Mouse (Mus musculus) right cerebral cortex, postnatal 36 days (tissue): ENCODE measurements at regions not wholly inside any gene's neighbourhood (a gene's known extent, or its start where the extent isn't known, plus 50 kb on each side); places are given as distances from the start of the nearest gene placed in this dataset.

Experiments used
- DNase-seq, 2 experiments: peaks; one replicate each; pipeline ENCODE4 v3.0.0; 2022; ENCODE audit warnings: low spot score in 2 of 2, mixed read lengths in 1 of 2

DNA sequence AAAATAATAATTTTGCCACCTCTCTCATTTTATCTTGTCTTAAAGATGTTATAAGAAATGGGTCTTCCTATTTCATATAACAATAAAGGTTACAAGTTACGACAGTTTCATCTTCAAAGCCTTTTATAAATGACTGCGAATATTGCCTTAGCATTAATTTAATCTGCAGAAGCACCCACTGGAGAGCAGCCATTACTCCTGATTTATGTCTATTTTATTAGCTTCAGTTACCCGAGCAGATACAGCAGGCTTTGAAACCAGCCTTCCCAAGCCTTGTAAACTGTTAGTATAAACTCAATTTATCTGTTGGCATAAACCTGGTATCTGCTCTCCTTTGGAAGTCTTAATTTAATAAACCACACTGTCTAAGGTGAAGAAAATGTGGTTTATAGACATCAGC is 2851.6 kb upstream of the Gm6569 start:
- DNase-seq: no peak

DNA sequence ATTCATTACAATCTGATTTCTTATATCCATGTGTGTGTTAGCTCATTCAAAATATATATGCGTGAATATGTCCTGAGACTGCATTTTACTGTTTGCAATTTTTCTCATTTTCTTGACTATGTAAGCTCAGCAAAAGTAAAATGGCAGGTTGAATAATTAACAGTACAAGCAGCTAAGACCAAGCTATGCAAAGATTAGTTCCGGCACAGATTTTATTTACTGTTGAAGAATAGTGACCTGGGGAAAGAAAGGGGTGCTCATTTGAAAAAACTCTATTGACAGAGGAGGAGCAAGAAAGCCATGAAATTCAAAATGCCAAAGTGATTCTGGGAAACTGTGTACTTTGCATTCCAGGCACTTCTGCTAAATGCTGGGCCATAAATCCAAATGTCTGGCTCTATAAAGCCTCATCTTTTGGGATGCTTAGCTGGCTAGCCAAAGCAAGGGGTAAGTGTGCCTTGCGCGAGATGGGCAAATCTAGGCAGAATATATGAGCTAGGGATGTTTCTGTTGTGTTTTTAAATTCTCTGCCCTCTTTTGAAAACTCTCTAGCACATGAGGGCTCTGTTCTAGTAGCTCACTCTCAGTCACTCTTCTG is 2846.3 kb upstream of the Gm6569 start:
- no peak for DNase-seq

DNA sequence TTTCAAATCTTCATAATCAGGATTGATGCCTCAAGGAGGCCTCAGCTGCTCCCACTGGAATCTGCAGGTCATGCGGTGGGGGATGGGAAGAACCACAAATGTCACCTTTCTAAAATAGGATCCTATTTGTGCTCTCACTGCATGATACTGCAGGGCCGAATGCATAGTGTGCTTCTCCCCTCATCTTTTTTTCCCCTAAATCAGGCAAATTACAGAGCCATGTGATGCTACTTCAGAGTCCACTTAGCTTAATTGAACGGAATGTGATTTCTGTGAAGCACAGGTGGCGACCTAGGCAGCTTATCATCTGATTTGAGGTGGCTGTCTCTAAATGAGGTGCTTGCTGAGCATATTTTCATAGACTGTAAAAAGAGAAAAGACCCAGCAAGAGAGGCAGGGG is 2841.0 kb upstream of the Gm6569 start:
- DNase-seq: no peak

DNA sequence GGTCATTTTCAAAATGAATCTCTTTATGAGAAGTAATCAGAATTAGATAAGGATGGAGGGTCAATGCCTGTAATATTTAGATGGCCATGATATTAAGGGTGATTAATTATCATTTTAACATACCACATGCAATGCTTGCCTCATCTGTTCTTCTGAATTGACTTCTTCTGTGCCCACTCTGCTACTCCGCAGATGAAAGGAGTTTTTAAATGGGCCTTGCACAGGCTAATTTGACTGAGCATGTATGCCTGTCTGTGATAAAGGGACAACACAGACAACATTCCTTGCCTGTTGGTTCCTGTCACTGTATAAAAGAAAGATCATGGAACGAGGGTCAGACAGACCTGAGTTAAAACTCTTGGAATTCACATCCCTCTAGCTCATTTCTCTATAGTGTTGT is 2824.0 kb upstream of the Gm6569 start:
- no peak for DNase-seq

DNA sequence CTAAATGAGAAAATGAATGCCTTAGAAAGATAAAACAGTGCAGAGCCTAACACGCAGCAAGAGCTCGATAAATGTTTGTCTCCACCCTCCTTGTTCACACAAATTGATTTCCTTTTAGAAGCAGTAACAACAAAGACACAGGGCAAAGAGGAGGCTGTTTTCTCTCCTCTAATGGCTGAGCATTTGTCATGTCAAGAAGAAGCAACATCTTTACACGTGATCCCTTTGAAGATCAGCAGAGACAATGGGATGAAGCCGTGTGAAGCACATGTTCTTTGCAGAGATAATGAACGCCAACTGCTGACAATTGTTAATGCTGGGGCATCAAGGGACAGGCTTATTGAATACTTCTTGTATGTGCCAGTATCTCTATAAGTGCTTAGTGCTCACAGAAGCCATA is 2823.6 kb upstream of the Gm6569 start:
- DNase-seq: no peak

DNA sequence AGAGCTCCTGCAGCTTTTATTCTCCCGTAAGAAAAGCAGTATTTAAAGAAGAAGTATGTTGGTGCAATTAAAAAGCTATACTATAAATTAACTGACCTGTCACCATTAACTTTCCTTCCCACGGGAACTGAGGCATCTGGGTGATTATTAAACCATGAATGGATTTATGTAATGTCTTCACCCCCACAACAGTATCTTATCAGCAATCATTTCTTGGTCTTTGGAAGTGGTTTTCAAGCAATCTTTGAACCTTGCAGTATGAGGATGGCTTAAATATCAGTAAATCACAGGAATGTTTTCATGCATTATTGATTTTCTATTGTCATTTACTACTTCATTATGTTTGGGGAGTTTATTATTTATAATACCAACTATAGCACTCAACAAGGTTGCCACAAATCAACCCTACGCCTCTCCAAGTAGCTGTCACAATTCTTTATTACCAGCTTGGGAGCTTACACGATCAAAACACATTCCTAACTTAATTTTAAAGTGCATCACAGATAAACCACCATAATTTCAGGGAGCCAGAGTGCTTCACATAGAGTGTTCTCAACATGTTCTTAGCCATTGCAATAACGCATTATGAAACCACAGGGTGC is 2780.0 kb upstream of the Gm6569 start:
- DNase-seq: no peak

DNA sequence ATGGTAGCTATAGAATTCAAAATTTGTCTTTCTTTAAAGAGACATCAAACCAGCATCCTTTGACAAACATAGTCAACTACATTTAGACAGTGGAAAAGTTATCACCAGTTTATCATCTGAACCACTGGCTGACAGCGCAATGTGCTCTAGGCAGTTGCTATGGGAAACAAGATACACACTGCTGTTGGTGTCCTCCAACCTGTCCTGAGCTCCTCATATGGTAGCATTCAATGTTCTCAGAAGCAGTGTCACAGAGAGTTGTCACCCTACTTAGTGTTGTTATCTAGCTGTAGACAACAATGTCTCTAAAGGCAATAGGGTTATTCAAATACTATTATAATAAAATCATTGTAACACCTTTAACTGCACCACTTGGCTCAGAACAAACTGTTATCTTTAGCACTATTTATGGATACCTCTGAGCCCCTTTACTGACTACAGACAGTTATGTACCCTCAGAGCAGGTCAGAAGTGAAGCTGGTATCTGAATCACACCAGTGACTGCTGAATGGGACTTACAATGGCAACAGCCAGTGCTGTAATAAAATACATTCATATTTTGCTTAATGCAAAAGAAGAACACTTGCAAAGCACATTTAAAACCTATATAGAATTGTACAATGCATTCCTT is 2747.9 kb upstream of the Gm6569 start:
- no peak for DNase-seq

DNA sequence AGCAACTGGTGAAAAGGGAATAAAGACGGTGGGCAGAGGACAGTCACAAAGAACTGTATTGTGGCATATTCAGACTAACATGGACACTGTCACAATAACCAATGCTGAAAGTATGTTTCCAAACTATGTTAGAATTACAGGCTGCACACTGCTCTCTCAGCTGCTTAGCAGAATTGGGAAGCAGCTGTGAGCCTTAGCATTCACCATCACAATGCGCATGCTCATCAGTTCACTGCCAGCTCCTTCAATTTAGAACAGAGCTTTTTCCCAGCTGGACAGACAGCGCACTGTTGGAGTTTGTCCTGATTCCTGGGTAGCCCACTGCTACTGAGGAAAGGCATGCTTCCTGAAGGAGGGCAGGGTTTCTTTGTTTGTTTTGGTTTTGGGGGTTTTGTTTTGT is 2735.2 kb upstream of the Gm6569 start:
- DNase-seq: peak in 1 of 2 experiments; percentile 2

DNA sequence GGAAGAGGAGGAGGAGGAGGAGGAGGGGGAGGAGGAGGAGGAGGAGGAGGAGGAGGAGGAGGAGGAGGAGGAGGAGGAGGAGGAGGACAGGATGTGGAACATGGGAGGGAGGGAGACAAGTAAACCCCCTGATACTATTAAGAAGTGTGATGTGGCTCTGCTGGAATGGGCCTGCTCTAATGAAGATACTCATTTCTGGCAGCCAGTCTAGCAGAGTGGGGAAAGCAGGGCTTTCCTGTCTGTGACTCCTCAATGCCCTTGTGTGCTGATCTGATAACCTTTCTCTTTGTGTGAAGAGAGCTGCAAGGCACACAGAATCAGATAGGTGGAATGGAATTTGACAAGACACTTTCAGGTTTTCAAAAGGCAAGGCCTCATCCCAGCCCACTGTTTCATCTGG is 2704.6 kb upstream of the Gm6569 start:
- DNase-seq: no peak

DNA sequence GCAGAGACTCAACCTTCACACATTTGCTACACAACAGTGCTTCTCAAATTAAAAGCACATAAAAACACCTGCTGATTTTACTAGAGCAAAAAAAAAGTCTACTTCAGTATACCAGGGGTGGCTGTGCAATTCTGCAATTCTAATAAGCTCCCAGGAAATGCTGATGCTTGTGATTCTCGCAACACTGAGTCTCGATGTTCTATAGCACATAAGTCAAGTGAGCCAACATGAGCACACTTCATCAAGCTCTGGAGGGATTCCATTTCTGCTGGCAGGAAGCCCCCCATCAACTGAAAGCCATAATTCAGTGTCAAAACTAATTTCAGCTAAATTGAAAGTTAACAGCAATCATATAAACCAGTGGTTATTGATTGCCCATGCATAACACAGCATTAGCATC is 2676.7 kb upstream of the Gm6569 start:
- no peak for DNase-seq

DNA sequence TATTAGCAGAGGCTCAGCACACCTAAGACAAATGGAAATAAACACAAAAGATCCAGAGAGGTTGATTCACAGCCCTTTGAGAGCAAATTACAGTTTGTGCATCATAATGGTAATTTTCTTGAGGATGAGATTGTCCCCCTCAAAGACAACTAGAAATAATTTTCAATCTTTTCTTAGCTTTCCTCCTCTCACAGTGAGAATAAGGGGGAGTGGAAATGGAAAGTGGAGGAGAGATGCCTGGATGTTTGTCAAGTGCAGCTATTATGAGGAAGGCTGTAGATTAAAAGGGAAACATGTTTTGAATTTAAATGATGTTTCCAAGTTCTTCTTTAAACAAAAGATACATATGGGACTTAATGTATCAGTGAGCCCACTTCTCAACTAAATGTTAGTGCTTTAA is 2672.3 kb upstream of the Gm6569 start:
- DNase-seq: no peak

DNA sequence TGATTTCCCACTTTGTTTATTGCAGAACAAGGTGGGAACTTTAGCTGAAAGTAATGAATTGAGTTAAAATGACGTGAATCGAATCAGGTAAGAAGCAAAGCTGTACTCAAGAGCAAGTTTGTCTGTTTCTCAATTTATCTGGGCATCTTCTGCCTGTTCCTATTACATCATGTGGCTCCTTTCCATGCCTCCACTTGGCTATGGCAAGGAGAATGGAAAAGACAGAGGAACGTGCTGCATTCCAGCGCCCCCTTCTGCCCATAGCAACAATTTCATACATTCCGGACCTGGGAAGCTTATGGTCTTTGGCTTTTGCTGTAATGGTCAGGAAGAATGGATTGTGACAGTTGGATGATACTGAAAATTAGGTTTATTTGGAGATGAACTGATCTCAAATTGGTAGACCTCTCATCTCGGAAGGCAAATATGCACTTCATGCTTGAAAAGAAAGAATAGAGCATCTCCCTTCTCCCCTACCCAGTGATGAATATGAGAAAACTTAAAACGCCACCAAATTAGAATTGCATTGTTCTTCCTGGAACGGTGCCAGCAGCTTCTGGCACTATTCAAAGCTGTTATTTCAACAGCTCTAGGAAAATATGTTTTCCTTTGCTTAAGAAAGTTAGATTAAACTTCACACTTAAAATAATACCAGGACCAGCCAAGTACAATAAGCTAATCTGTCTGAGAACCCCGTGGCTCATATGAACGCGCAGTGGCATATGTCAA is 2639.2 kb upstream of the Gm6569 start:
- DNase-seq: peak; percentile 36 to 45

DNA sequence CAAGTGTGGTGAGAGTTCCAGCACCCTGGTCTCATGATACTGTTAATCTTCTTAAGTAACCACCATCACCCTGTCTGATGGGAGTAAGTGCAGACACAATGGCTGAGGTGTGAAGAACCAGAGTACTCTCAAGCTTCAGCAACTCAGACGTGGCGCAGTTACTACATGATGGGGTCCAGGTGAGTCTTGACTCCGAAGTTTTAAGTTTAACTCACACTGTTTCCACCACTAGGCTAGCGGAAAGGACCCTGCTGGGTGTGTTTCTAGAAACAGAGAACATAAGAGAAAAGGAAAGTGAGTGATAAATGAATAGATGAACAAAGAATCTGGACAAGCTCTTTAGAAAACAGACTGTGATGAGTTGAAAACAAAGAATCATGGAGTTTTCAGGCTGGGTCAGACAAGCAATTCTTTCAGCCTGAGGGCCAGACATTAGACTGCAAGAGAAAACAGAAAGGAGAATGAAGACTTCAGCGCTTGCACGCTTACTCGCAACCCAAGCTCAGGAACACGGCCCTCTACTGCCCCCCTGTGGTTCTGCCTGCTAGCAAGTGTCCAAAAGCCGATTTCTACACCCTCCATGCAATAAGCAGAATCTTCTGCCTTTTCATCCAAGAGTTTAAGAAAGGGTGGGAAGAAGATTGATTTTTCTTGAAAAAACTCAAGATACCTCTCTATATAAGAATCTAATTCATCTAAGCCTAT is 2593.6 kb upstream of the Gm6569 start:
- DNase-seq: peak; percentile 76 to 81

DNA sequence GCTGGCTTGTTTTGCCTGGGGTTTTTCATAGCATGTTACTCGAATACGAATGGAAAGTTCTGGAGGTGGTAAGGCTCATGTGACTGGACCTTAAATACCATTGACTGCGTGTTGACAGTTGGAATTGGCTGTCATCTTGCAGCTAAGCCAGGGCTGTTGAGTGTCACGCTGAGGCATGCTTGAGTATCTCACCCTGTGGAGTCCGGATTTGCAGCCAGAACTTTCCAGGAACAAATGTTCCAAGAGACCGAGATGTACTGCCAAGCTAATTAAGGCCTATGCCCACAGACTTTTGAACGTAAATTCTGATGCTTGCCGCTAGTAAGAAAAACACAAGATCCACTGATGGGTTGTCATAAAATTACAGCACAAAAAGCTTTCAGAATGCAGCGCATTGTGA is 2590.8 kb upstream of the Gm6569 start:
- peak; percentile 37 to 58 for DNase-seq

DNA sequence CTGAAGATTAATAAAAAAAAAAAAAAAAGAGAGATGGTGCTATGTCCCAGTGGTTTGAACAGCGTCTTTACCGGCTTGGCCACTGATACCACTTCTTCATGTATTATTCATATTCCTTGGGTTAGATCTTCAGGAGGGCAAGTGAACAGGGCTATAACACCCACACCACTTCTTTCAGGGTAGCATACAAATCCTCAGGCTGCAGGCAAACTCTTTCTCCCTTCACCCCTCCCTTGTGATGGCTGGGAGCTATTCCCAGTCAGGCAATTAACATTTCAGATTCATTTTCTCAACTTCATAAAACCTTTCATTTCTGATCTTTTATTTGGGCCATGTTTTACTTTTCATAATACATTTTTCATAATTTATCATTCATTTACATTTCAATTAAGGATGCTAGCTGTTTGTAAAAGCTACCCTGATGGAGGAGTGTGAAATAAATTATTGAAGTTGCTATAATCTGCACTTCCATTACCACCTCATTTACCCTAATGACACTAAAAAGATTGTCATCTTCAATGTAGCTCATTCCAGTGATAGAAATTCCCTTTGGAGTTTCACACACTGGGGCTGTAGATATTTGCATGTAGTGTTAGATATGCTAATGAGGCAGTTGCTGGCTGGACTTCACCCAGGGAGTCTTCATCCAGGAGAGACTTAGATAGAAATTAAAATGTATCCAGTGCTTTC is 2558.3 kb upstream of the Gm6569 start:
- DNase-seq: no peak

DNA sequence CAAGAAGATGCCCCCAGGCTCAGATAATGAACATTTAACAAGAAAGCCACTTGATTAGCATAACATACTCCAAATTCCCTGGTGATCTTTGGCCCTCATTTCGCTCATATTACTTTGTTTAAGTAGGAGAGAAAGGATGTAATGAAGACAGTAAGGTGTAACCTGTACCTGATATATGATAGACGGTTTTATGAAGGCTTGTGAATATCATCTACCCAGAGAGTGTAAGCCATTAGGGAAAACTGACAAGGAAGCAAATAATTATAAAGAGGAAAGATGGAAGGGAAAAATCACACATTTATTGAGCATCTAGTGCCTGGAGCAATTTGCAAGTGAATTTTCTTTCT is 2557.8 kb upstream of the Gm6569 start:
- no peak for DNase-seq

DNA sequence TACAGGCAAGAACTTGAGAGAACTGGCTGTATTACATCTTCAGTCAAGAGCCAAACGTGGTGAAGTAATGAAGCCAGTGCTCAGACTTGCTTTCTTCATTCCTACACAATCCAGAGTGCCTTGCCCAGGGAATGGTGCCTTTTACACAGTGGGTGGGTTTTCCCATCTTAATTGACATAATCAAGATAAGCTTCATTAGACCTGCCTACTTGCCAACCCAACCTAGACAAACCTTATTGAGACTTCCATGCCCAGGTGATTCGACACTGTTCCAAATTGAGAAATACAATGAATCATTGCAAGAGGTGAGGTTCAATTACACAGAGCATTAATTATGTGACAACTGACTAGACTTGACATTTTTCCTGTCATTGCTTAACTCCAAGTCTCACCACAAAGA is 2557.0 kb upstream of the Gm6569 start:
- DNase-seq: no peak

DNA sequence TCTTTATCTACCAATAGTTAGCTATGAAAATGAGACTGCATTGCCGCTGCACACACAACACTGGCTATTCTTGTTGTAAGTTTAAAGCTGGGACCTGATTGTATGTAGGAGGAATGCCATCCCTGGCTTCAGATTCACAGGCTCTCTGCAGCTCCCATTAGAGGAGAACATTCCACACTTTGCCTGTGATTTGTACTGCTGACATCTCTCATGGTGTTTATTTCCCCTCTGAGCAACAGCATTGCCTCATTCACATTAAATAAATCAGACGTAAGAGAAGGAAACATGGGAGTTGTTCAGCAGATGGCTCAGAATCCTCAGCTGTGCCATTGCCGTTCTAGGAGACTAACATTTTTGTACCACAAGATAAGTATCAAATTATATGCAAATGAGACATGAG is 2550.6 kb upstream of the Gm6569 start:
- no peak for DNase-seq

DNA sequence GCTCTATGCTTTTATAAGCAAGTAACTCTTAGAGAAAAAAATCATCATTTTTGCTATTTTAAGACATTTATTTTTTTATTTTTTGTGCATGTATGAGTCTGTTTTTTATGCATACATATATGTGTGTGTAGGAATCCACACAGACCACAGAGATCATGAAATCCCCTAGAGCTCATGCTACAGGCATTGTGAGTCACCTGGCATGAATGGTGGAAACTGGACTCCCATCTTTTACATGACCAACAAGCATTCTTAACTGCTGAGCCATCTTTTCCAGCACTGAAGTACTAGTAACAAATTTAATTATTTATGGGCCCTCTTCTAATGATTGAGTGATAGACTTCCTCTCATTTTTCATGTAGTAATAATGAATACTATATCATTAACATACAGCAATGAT is 2531.8 kb upstream of the Gm6569 start:
- no peak for DNase-seq

DNA sequence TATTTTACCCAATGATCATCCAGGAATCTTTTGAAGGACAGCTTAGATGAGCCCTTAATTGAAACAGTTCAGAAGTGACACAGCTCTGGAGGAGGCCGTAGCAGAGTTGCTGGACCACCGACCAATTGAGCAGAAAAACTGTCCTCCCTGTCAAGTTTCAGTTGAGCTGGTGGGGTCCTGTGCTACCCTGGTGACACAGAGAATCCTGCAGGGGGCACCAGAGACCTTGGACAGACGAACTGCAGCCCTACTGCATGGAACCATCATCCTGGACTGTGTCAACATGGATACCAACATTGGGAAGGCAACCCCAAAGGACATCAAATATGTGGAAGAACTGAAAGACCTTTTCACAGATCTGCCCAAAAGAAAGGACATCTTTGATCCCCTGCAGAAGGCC is 2524.1 kb upstream of the Gm6569 start:
- no peak for DNase-seq

DNA sequence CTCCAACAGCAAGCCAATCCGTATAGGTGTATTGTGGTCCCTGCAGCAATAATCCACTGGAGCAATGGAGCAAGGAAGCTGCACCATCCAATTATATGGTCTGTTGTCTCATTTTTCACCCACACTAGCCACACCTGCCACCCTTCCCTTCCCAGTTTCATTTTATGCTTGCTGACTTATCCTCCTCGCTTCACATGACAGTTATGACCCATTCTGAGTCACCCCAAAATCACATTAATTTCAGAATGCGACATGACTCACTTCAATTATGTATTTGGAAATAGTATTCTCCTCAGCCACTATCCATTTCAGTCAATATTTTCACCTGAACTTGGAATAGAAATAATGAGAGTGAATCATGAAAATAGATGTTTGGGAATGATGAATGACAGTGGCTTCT is 2507.8 kb upstream of the Gm6569 start:
- no peak for DNase-seq
